Mouse (Mus musculus): ENCODE measurements around the gene Wnt7b.

- no peak for TF ChIP-seq CTCF (IDR thresholded peaks at IDR 0.05; ENCODE audit: extremely low read depth, insufficient read length, insufficient replicate concordance, low read depth, low read length)
- no peak for TF ChIP-seq POLR2A (IDR thresholded peaks at IDR 0.05; ENCODE audit: low read depth, low read length)
Measured at GRCm38 (mm10) chr15:85622213-85622612, 39.9 kb upstream of the Wnt7b start.
